Mouse (Mus musculus) left cerebral cortex, postnatal 14 days (tissue): ENCODE measurements around the gene Tmem63c. TPM values are rescaled to one million over a fixed set of nuclear protein-coding genes. Genes with fewer than 3 reads are reported as not detected.
A peak's percentile ranks its signal among the peaks of the same experiment; 100 is the strongest.

Experiments
- DNase-seq, 2 experiments: peaks; one replicate each; pipeline ENCODE4 v3.0.0; 2021 to 2022; ENCODE audit warnings: low spot score in 2 of 2, mixed read lengths in 1 of 2
- intact Hi-C: fragments of 180-260 bp; cut with DNase I; formaldehyde crosslinking; loops from one replicate; pipeline ENCODE4 v1.15.1; 2025
- microRNA-seq, 2 experiments: library from miRNA; unstranded; fragments of <30 nt; microRNA quantifications; one replicate each; pipeline ENCODE4 v1.2.0; 2022
- total RNA-seq, 2 experiments: library from RNA; stranded (reverse); gene quantifications; 2 replicates each; pipeline ENCODE4 v1.2.3; 2021

Gene Tmem63c
- total RNA-seq, 2 experiments from 2014 or later, result 41.2 to 43.1 TPM

- intact Hi-C loops, result no loop called here
- peak in 1 of 2 experiments; percentile 34 for DNase-seq
Measured at GRCm38 (mm10) chr12:87102165-87102631, 81.1 kb downstream of the Tmem63c start, which contains the start of gene Ngb. Ngb (minus strand) TSS chr12:87102539.

GRCm38 (mm10) chr12:87103471-87103870 lies 82.3 kb downstream of the Tmem63c start:
- DNase-seq, result no peak
- intact Hi-C loops, result no loop called here

- DNase-seq, result no peak
- intact Hi-C loops, result no loop called here
Measured at GRCm38 (mm10) chr12:87104796-87105195, 83.7 kb downstream of the Tmem63c start.

GRCm38 (mm10) chr12:87107357-87107977 lies 86.3 kb downstream of the Tmem63c start:
- intact Hi-C loops, result no loop called here

GRCm38 (mm10) chr12:87121918-87122589 lies 100.9 kb downstream of the Tmem63c start:
- intact Hi-C loops, result no loop called here
- no peak for DNase-seq

More at GRCm38 (mm10) chr12:87107357-87107977, 86.3 kb downstream of the Tmem63c start:
- no peak for DNase-seq

- intact Hi-C loops, result no loop called here
Measured at GRCm38 (mm10) chr12:87127256-87127655, 106.1 kb downstream of the Tmem63c start.

GRCm38 (mm10) chr12:87130224-87130623 lies 109.1 kb downstream of the Tmem63c start:
- intact Hi-C loops, result loop anchor here (10.0 kb wide), 1 partner anchor 205 kb away; no protein-coding TSS in a partner anchor
- no peak for DNase-seq

More at GRCm38 (mm10) chr12:87127256-87127655, 106.1 kb downstream of the Tmem63c start:
- DNase-seq, result no peak

GRCm38 (mm10) chr12:87131181-87131580 lies 110.0 kb downstream of the Tmem63c start:
- intact Hi-C loops, result loop anchor here (10.0 kb wide), 1 partner anchor 204 kb away; no protein-coding TSS in a partner anchor
- DNase-seq, result no peak

GRCm38 (mm10) chr12:87131619-87132018 lies 110.5 kb downstream of the Tmem63c start:
- no peak for DNase-seq
- intact Hi-C loops, result loop anchor here (10.0 kb wide), 1 partner anchor 203 kb away; no protein-coding TSS in a partner anchor

- intact Hi-C loops, result loop anchor here (10.0 kb wide), 1 partner anchor 203 kb away; no protein-coding TSS in a partner anchor
- no peak for DNase-seq
Measured at GRCm38 (mm10) chr12:87132210-87132609, 111.1 kb downstream of the Tmem63c start.

- intact Hi-C loops, result loop anchor here (10.0 kb wide), 1 partner anchor 202 kb away; no protein-coding TSS in a partner anchor
- no peak for DNase-seq
Measured at GRCm38 (mm10) chr12:87132784-87133183, 111.6 kb downstream of the Tmem63c start.

- intact Hi-C loops, result loop anchor here (10.0 kb wide), 1 partner anchor 197 kb away; no protein-coding TSS in a partner anchor
Measured at GRCm38 (mm10) chr12:87137439-87138341, 116.5 kb downstream of the Tmem63c start.

GRCm38 (mm10) chr12:87138342-87138701 lies 117.2 kb downstream of the Tmem63c start:
- intact Hi-C loops, result loop anchor here (10.0 kb wide), 1 partner anchor 196 kb away; no protein-coding TSS in a partner anchor
- DNase-seq, result no peak

More at GRCm38 (mm10) chr12:87137439-87138341, 116.5 kb downstream of the Tmem63c start:
- DNase-seq, result no peak

GRCm38 (mm10) chr12:87138768-87139167 lies 117.6 kb downstream of the Tmem63c start:
- intact Hi-C loops, result loop anchor here (10.0 kb wide), 1 partner anchor 196 kb away; no protein-coding TSS in a partner anchor
- DNase-seq, result no peak

Small RNAs within 50 kb of the gene (microRNA-seq; reads per million reads assigned to microRNA genes)
- 0 reads per million in 2 experiments for gene Gm25847

Other genes with a start within 250 kb of the Tmem63c start
- gene Irf2bpl, start 136.5 kb upstream of the Tmem63c start, total RNA-seq, result 10 to 100 TPM; 74.0 to 78.2 TPM
- 10 to 100 TPM; 71.2 to 72.2 TPM for gene Cipc, start 74.3 kb upstream of the Tmem63c start, total RNA-seq
- gene Zdhhc22, start 30.9 kb upstream of the Tmem63c start, total RNA-seq, result 10 to 100 TPM; 46.0 to 56.9 TPM
- 10 to 100 TPM in 1 of 2 experiments, 1 to 10 TPM in 1; 9.9 to 11.4 TPM for gene Ngb, start 81.2 kb downstream of the Tmem63c start, total RNA-seq
- 10 to 100 TPM; 48.1 to 51.7 TPM for gene Gstz1, start 125.8 kb downstream of the Tmem63c start, total RNA-seq
- gene Pomt2, start 126.6 kb downstream of the Tmem63c start, total RNA-seq, result 10 to 100 TPM; 20.0 to 21.6 TPM
- gene Samd15, start 178.4 kb downstream of the Tmem63c start, total RNA-seq, result 1 to 10 TPM; 3.4 to 3.6 TPM
- gene Tmed8, start 179.1 kb downstream of the Tmem63c start, total RNA-seq, result 10 to 100 TPM; 28.0 to 28.5 TPM
- 1 to 10 TPM in 1 of 2 experiments, under 1 TPM in 1; 0.85 to 2.1 TPM for gene Noxred1, start 217.4 kb downstream of the Tmem63c start, total RNA-seq
- 10 to 100 TPM; 55.8 to 58.7 TPM for gene Vipas39, start 244.9 kb downstream of the Tmem63c start, total RNA-seq
- 100 to 1,000 TPM; 158 to 159 TPM for gene Ahsa1, start 245.1 kb downstream of the Tmem63c start, total RNA-seq